Mouse (Mus musculus): Measurements from ENCODE around the gene Gata2. TPM values are rescaled to one million over a fixed set of nuclear protein-coding genes. Genes with fewer than 3 reads are reported as not detected.
A peak's percentile ranks its signal among the peaks of the same experiment; 100 is the strongest.

Gene Gata2
- polyA plus RNA-seq, 1 experiment: not detected

DNA sequence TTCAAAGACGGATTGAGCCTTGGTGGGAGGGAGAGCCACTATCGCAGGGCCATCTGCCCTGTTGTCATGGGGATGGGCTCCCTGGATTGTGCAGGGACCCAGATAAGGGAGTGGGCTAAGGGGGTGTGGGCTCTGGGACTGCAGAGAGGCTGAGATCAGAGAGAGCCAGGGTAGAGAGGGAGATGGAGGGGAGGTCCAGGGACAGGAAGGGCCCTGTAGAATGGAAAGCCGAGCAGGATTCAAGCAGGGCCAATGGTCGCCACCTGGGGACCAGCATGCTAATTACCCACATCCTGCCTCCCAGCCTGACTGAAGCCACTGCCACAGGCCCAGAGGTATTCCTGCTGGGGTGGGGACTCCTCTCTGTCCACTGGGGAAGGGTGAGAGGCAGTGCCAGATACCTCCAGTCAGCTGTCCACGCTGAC, 32.9 kb downstream of the Gata2 start:
- Histone ChIP-seq H3K4me1 (ENCODE audit: control insufficient read depth, insufficient read depth, low read length) (no peaks in the 10 kb centered on the region), H3K27ac (ENCODE audit: insufficient read depth, low read depth, low read length) (no peak overlapping the region), H3K4me3 (ENCODE audit: insufficient read depth, low read length) (no peak overlapping the region)
- TF ChIP-seq POLR2A (IDR thresholded peaks at IDR 0.05; ENCODE audit: borderline replicate concordance, low read depth, low read length): no peak

DNA sequence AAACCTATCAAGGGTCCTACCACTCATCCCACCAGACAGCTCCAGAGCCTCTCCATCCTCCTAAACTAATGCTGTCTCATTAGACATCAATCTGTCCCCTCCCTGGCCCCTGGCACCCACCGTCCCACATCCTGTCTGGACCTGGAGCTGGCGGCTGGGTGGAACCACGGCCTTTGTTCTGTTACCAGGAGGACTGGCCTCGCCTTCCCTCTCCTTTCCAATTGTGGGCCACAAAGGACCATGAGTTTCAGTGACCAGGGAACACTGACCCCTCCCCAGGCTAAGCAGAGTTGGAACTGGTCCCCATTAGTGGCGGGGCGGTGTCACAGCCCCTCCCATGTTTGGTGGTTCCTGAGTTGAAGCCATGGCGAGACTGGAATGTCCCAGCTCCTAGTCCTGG, 33.8 kb downstream of the Gata2 start:
- Histone ChIP-seq H3K4me1 (ENCODE audit: control insufficient read depth, insufficient read depth, low read length) (no peaks in the 10 kb centered on the region), H3K27ac (ENCODE audit: insufficient read depth, low read depth, low read length) (no peak overlapping the region), H3K4me3 (ENCODE audit: insufficient read depth, low read length) (no peak overlapping the region)
- TF ChIP-seq POLR2A (IDR thresholded peaks at IDR 0.05; ENCODE audit: borderline replicate concordance, low read depth, low read length): no peak
- TF ChIP-seq CTCF (IDR thresholded peaks at IDR 0.05; ENCODE audit: low read depth, low read length): no peak

DNA sequence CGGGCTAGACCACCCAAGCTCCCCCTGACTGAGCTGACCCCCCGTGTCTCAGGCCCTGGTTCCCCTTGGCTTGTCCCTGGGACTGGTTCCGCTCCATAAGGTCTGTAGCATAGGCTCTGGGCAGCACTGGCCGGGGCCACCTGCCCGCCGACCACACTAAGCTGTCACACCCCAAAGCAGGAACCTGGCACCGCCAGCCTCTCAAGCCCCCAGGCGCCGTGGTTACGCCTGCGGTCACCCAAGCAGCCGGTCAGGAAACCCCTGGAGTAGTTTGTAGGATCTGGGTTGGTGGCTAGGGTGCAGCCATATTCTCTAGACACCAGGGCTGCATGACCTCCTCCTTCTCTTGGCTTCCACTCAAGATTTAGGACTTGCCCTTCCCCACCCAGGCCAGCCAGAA, 35.5 kb downstream of the Gata2 start:
- H3K4me3 ChIP-seq (ENCODE audit: insufficient read depth, low read length): no peak overlapping the region
- no peaks in the 10 kb centered on the region for H3K4me1 ChIP-seq (ENCODE audit: control insufficient read depth, insufficient read depth, low read length)
- no peak for TF ChIP-seq CTCF (IDR thresholded peaks at IDR 0.05; ENCODE audit: low read depth, low read length)
- no peak for TF ChIP-seq POLR2A (IDR thresholded peaks at IDR 0.05; ENCODE audit: borderline replicate concordance, low read depth, low read length)
- no peak overlapping the region for H3K27ac ChIP-seq (ENCODE audit: insufficient read depth, low read depth, low read length)

DNA sequence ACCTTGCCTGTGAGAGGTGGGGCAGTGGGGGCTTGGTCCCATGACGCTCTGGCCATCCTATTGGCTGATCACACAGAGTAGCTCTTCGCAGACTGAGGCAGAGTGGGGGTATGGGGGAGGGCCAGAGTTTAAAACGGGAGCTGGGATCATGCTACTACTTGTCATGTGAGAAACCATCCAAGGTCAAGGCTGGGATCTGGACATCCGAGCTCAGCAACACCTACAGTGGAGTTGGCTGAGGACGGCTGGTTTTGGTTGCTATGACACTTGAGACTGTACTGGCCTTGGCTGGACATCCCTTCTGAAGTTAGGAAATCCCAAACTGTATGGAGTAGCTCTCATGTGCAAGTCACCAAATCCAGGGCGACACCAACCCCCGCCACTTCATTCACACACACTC, 38.1 kb downstream of the Gata2 start:
- Histone ChIP-seq H3K4me3 (ENCODE audit: insufficient read depth, low read length) (no peak overlapping the region), H3K4me1 (ENCODE audit: control insufficient read depth, insufficient read depth, low read length) (no peaks in the 10 kb centered on the region), H3K27ac (ENCODE audit: insufficient read depth, low read depth, low read length) (no peak overlapping the region)
- TF ChIP-seq CTCF (IDR thresholded peaks at IDR 0.05; ENCODE audit: low read depth, low read length) (no peak), POLR2A (IDR thresholded peaks at IDR 0.05; ENCODE audit: borderline replicate concordance, low read depth, low read length) (no peak)

DNA sequence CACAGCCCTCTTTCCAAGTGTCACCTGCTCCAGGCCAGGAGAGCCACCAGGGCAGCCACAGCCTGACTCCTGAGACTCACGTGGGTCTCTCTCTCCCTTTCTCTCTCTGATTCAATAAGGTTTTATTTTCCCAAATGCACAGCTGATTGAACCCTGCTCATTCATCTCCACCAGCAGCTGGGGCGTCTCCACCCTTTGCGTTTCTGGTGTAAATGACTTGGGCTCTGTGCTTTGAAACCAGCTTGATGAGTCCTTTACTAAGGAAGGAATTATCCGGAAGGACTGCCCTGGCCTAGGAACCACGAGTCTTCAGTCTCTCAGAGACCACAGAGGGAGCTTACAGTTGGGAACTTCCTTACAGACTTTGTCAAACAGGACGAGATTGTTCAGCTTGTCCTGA, 38.5 kb downstream of the Gata2 start:
- H3K27ac ChIP-seq (ENCODE audit: insufficient read depth, low read depth, low read length): no peak overlapping the region
- no peaks in the 10 kb centered on the region for H3K4me1 ChIP-seq (ENCODE audit: control insufficient read depth, insufficient read depth, low read length)
- TF ChIP-seq POLR2A (IDR thresholded peaks at IDR 0.05; ENCODE audit: borderline replicate concordance, low read depth, low read length) (no peak), CTCF (IDR thresholded peaks at IDR 0.05; ENCODE audit: low read depth, low read length) (no peak)
- H3K4me3 ChIP-seq (ENCODE audit: insufficient read depth, low read length): no peak overlapping the region

DNA sequence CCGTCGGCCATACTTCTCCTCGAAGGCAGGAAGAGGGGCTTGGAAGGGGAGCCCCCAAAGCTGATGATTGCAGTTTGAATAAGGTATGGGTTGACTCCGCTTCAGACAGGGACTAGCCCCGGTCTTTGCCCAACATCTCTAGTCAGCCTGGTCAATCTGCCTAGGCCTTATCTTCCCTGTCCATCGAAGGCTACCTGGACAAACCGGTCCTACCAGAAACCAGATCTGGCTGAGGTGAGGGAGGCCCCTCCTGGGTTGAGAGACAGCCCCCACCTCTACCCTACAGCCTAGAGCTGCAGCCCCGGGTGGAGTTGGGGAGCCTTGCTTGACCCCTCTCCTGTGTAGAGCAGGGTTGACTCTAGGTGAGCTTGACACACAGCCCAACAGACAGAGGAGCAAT, 40.3 kb downstream of the Gata2 start:
- H3K4me1 ChIP-seq (ENCODE audit: control insufficient read depth, insufficient read depth, low read length): no peaks in the 10 kb centered on the region
- H3K4me3 ChIP-seq (ENCODE audit: insufficient read depth, low read length): no peak overlapping the region
- no peak overlapping the region for H3K27ac ChIP-seq (ENCODE audit: insufficient read depth, low read depth, low read length)
- TF ChIP-seq POLR2A (IDR thresholded peaks at IDR 0.05; ENCODE audit: borderline replicate concordance, low read depth, low read length) (no peak), CTCF (IDR thresholded peaks at IDR 0.05; ENCODE audit: low read depth, low read length) (no peak)

DNA sequence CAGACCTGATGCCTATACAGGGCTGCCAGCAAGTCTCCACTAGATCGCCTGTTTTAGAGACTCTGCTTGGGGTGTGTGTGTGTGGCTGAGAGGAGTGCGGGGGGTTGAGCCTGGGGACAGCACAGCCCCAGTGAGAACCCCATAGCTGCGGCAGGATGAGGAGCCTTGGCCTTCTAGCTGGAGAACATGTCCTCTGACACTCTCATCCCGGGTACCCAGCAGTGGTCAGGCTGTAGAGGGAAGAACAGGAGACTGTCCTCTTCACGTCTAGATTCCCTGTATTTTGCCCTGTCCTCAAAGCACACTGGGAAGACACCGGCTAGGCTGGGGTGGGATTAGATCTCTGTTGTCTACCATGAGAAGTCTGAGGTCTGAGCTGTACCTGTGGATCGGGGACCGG, 41.8 kb downstream of the Gata2 start:
- Histone ChIP-seq H3K27ac (ENCODE audit: insufficient read depth, low read depth, low read length) (no peak overlapping the region), H3K4me3 (ENCODE audit: insufficient read depth, low read length) (no peak overlapping the region), H3K4me1 (ENCODE audit: control insufficient read depth, insufficient read depth, low read length) (no peaks in the 10 kb centered on the region)
- no peak for TF ChIP-seq CTCF (IDR thresholded peaks at IDR 0.05; ENCODE audit: low read depth, low read length)
- TF ChIP-seq POLR2A (IDR thresholded peaks at IDR 0.05; ENCODE audit: borderline replicate concordance, low read depth, low read length): no peak

DNA sequence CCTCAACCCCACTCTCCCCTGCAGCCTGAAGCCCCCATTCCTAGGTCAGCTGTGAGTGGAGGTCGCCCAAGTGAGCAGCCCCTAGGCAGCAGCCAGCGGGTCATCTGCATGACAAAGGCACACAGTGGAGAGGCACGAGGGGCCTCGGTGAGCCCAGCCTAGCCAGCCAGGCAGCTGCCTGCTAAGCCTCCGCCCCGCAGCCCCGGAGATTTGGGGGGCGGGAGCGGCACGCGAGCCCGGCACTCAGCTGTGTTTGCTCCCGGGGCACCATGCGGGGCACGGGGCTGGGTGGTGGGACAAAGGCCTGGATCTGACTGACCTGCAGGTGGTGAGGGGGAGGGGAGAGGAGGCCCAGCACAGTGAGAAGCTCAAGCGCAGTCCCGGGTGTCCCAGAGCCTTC, 42.3 kb downstream of the Gata2 start:
- Histone ChIP-seq H3K4me1 (ENCODE audit: control insufficient read depth, insufficient read depth, low read length) (no peaks in the 10 kb centered on the region), H3K27ac (ENCODE audit: insufficient read depth, low read depth, low read length) (no peak overlapping the region), H3K4me3 (ENCODE audit: insufficient read depth, low read length) (no peak overlapping the region)
- TF ChIP-seq CTCF (IDR thresholded peaks at IDR 0.05; ENCODE audit: low read depth, low read length) (no peak), POLR2A (IDR thresholded peaks at IDR 0.05; ENCODE audit: borderline replicate concordance, low read depth, low read length) (no peak)

DNA sequence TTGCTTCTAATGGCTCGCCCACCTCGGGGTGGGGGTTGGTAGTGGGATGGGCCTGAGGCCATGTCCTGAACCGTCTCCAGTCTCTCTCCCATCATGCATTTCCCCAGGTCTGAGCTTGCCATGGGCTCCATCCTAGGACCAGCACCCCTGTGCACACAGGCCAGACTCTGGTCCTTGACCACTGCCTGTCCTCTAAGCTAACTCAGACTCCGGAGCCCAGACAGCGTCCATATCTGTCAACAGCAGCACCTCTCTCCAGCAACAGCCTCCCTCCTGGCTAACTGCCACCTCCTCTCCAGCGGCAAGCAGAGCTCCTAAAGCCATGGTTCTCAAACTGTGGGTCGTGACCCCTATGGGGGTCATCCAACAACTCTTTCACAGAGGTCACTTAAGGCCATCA, 42.8 kb downstream of the Gata2 start:
- Histone ChIP-seq H3K27ac (ENCODE audit: insufficient read depth, low read depth, low read length) (no peak overlapping the region), H3K4me1 (ENCODE audit: control insufficient read depth, insufficient read depth, low read length) (no peaks in the 10 kb centered on the region), H3K4me3 (ENCODE audit: insufficient read depth, low read length) (no peak overlapping the region)
- TF ChIP-seq POLR2A (IDR thresholded peaks at IDR 0.05; ENCODE audit: borderline replicate concordance, low read depth, low read length) (no peak), CTCF (IDR thresholded peaks at IDR 0.05; ENCODE audit: low read depth, low read length) (no peak)

DNA sequence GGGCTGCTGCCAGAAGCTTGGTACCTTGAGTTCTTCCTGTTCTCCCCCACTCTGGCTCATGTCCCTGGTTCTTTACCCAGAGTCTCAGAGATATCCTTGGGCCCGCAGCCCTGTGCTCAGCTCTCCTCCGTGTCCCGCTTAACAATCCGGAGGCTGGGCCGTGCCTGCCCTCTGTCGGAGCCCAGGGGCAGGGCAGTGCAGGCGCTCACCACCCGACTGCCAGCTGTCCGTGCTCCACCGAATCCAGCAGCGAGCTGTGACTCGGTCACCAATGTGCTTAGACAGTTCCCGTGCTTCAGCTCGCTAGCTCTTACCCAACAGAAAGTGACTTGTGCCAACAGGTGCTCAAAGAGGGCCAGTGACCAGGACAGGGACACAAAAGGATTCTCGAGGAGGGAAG, 48.9 kb downstream of the Gata2 start:
- TF ChIP-seq CTCF (IDR thresholded peaks at IDR 0.05; ENCODE audit: low read depth, low read length) (peak; percentile 22; the same call in 1 of the 2 replicates), POLR2A (IDR thresholded peaks at IDR 0.05; ENCODE audit: borderline replicate concordance, low read depth, low read length) (no peak)
- no peak overlapping the region for H3K27ac ChIP-seq (ENCODE audit: insufficient read depth, low read depth, low read length)
- no peaks in the 10 kb centered on the region for H3K4me1 ChIP-seq (ENCODE audit: control insufficient read depth, insufficient read depth, low read length)
- H3K4me3 ChIP-seq (ENCODE audit: insufficient read depth, low read length): no peak overlapping the region

DNA sequence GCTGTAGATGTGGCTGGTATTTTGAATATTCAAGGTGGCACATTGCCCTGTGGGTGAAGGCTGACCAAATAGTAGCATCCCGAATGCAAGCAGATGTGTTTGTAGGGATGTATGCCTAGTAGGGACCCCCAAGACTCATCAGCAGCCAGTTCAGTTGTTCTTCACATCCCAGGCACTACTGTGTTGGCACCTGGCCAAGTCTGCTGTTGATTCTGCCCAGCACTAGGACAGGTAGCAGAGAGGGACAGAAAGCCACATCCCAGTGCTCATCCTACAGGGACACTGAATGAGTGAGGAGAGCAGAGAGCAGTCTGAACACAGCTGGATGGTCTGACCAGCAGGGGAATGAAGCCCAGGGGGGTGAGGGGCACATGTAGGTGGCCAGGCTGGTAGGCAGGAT, 55.5 kb downstream of the Gata2 start:
- no peak overlapping the region for H3K27ac ChIP-seq (ENCODE audit: insufficient read depth, low read depth, low read length)
- no peaks in the 10 kb centered on the region for H3K4me1 ChIP-seq (ENCODE audit: control insufficient read depth, insufficient read depth, low read length)
- H3K4me3 ChIP-seq (ENCODE audit: insufficient read depth, low read length): no peak overlapping the region
- TF ChIP-seq POLR2A (IDR thresholded peaks at IDR 0.05; ENCODE audit: borderline replicate concordance, low read depth, low read length) (no peak), CTCF (IDR thresholded peaks at IDR 0.05; ENCODE audit: low read depth, low read length) (no peak)
